Mouse (Mus musculus) heart, adult 2 months (tissue): ENCODE measurements around the gene Tspan11. TPM values are rescaled to one million over a fixed set of nuclear protein-coding genes. Genes with fewer than 3 reads are reported as not detected.

ENCODE experiments used
- DNase-seq, 2 experiments: peaks; one replicate each; pipeline ENCODE4 v3.0.0; 2021
- H3K27ac ChIP-seq: fragments of 200-600 bp; 2 replicates; pipeline ENCODE4 v1.8.1; 2022
- H3K27me3 ChIP-seq: fragments of 200-500 bp; 2 replicates; pipeline ENCODE4 v1.6.1; 2012; ENCODE audit warnings: mild to moderate bottlenecking, low read length, inconsistent platforms, mixed read lengths; ENCODE audit not compliant: control insufficient read depth, insufficient read depth
- H3K36me3 ChIP-seq: fragments of 200-500 bp; 2 replicates; pipeline ENCODE4 v1.6.1; 2012; ENCODE audit warnings: low read length, inconsistent platforms; ENCODE audit not compliant: control insufficient read depth, insufficient read depth
- H3K4me1 ChIP-seq: fragments of 200-500 bp; 2 replicates; pipeline ENCODE4 v1.6.1; 2011; ENCODE audit warnings: low read length; ENCODE audit not compliant: control insufficient read depth, insufficient read depth
- H3K4me3 ChIP-seq: fragments of 200-600 bp; 2 replicates; pipeline ENCODE4 v1.8.1; 2022
- H3K79me2 ChIP-seq: fragments of 200-500 bp; replicated peaks from 2 replicates; pipeline ENCODE4 v1.6.1; 2012; ENCODE audit warnings: mild to moderate bottlenecking, inconsistent platforms, low read length, moderate library complexity, mixed read lengths; ENCODE audit not compliant: control insufficient read depth, insufficient read depth
- H3K9ac ChIP-seq: fragments of 200-500 bp; 2 replicates; pipeline ENCODE4 v1.6.1; 2012; ENCODE audit warnings: low read depth, mild to moderate bottlenecking, control low read depth, inconsistent platforms, low read length, mixed read lengths
- CTCF ChIP-seq: fragments of 200-600 bp; IDR thresholded peaks from 2 replicates; pipeline ENCODE4 v1.8.1; 2022; ENCODE audit warnings: antibody characterized with exemption, mild to moderate bottlenecking, moderate library complexity
- EP300 ChIP-seq: fragments of 200-500 bp; IDR thresholded peaks from 2 replicates; pipeline ENCODE4 v1.6.1; 2011; ENCODE audit warnings: low read depth, low read length, control low read depth; ENCODE audit not compliant: insufficient read depth
- POLR2A ChIP-seq: fragments of 200-500 bp; IDR thresholded peaks from 2 replicates; pipeline ENCODE4 v1.6.1; 2011; ENCODE audit warnings: mild to moderate bottlenecking, low read depth, low read length, control low read depth; ENCODE audit not compliant: insufficient read depth
- WGBS: fragments of 180-500 bp; shearing (Covaris S2); methylation state at CpG from one replicate; pipeline ENCODE4 v1.1.7; 2018; 5-methylcytosine and 5-hydroxymethylcytosine counted together
- intact Hi-C: fragments of 180-260 bp; cut with DNase I; formaldehyde crosslinking; loops from one replicate; pipeline ENCODE4 v1.15.1; 2025
- polyA plus RNA-seq: library from polyadenylated mRNA; depleted of rRNA; stranded (reverse); fragments of >200 nt; gene quantifications from 2 replicates; pipeline ENCODE4 v1.2.3, GENCODE M21; 2012
- total RNA-seq, 2 experiments: library from RNA; stranded (reverse); gene quantifications; 2 replicates each; pipeline ENCODE4 v1.2.3; 2021

Gene Tspan11
- total and polyA plus RNA-seq, 3 experiments = 0.57 to 1.7 (median 1.5) TPM

- intact Hi-C loops = no loop called here
- Histone ChIP-seq H3K27ac (no peak overlapping the region), H3K36me3 (no peaks in the 10 kb centered on the region), H3K4me1 (no peaks in the 10 kb centered on the region), H3K79me2 (no peaks in the 10 kb centered on the region), H3K9ac (no peak overlapping the region), H3K4me3 (no peak overlapping the region), H3K27me3 (no peaks in the 10 kb centered on the region; the same call in 1 of the 2 replicates)
- TF ChIP-seq POLR2A (no peak), CTCF (no peak), EP300 (no peak)
- no peak for DNase-seq
- WGBS = 55% methylated on average over 9 of the region's 9 CpGs
Observed at GRCm38 (mm10) chr6:127861951-127862350, 25.4 kb upstream of the Tspan11 start.

GRCm38 (mm10) chr6:127865391-127865790 lies 22.0 kb upstream of the Tspan11 start:
- no peaks in the 10 kb centered on the region for H3K36me3 ChIP-seq
- 57% methylated on average over 4 of the region's 4 CpGs for WGBS

GRCm38 (mm10) chr6:127868546-127868945 lies 18.8 kb upstream of the Tspan11 start:
- no peaks in the 10 kb centered on the region for H3K79me2 ChIP-seq
- TF ChIP-seq CTCF = no peak
- TF ChIP-seq EP300 = no peak
- TF ChIP-seq POLR2A = no peak
- no peak overlapping the region for H3K4me3 ChIP-seq
- no peak for DNase-seq
- no peak overlapping the region for H3K9ac ChIP-seq
- intact Hi-C loops = no loop called here
- H3K4me1 ChIP-seq = no peaks in the 10 kb centered on the region
- no peaks in the 10 kb centered on the region; the same call in 1 of the 2 replicates for H3K27me3 ChIP-seq
- H3K36me3 ChIP-seq = no peaks in the 10 kb centered on the region
- 71% methylated on average over 8 of the region's 8 CpGs for WGBS
- H3K27ac ChIP-seq = no peak overlapping the region

More at GRCm38 (mm10) chr6:127865391-127865790, 22.0 kb upstream of the Tspan11 start:
- Histone ChIP-seq H3K9ac (no peak overlapping the region), H3K4me3 (no peak overlapping the region), H3K4me1 (no peaks in the 10 kb centered on the region), H3K79me2 (no peaks in the 10 kb centered on the region), H3K27me3 (no peaks in the 10 kb centered on the region; the same call in 1 of the 2 replicates), H3K27ac (no peak overlapping the region)
- TF ChIP-seq CTCF = no peak
- TF ChIP-seq POLR2A = no peak
- TF ChIP-seq EP300 = no peak
- DNase-seq = no peak
- intact Hi-C loops = no loop called here

GRCm38 (mm10) chr6:127869121-127869520 lies 18.3 kb upstream of the Tspan11 start:
- no peak for DNase-seq
- Histone ChIP-seq H3K36me3 (no peaks in the 10 kb centered on the region), H3K27me3 (no peaks in the 10 kb centered on the region; the same call in 1 of the 2 replicates), H3K27ac (no peak overlapping the region), H3K4me3 (no peak overlapping the region), H3K9ac (no peak overlapping the region), H3K4me1 (no peaks in the 10 kb centered on the region), H3K79me2 (no peaks in the 10 kb centered on the region)
- intact Hi-C loops = no loop called here
- 81% methylated on average over 7 of the region's 7 CpGs for WGBS
- TF ChIP-seq CTCF (no peak), POLR2A (no peak), EP300 (no peak)

- Histone ChIP-seq H3K79me2 (no peaks in the 10 kb centered on the region), H3K27ac (no peak overlapping the region), H3K36me3 (no peaks in the 10 kb centered on the region), H3K27me3 (no peaks in the 10 kb centered on the region; the same call in 1 of the 2 replicates), H3K4me3 (no peak overlapping the region), H3K4me1 (no peaks in the 10 kb centered on the region), H3K9ac (no peak overlapping the region)
- 68% methylated on average over 12 of the region's 12 CpGs for WGBS
- DNase-seq = peak in 1 of 2 experiments; percentile 32
- intact Hi-C loops = no loop called here
- no peak for TF ChIP-seq POLR2A
- peak; percentile 28; the same call in 1 of the 2 replicates for TF ChIP-seq CTCF
Observed at GRCm38 (mm10) chr6:127870345-127871324, 16.8 kb upstream of the Tspan11 start.

DNA sequence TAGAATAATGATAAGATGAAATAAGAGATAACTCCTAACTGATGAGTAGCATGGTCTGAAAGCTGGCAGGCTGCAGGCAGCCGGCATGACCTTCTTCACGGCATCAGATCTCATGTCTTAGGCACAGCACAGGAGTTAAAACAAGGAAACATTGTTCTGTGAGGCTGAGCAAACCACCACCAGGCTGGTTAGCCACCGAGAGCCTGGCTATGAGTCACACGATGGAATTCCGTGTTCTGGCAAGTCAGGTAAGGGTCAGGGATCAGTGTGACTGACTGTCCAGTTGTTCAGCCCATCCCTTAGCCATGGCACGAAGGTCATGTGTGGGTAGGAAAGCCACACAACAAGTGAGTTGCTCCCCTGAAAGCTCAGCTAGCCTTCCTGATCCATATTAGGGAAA lies 16.0 kb upstream of the Tspan11 start:
- 84% methylated on average over 6 of the region's 6 CpGs for WGBS
- no peak overlapping the region for H3K4me3 ChIP-seq
- intact Hi-C loops = no loop called here
- H3K9ac ChIP-seq = no peak overlapping the region
- H3K27me3 ChIP-seq = no peaks in the 10 kb centered on the region; the same call in 1 of the 2 replicates
- no peaks in the 10 kb centered on the region for H3K36me3 ChIP-seq
- TF ChIP-seq CTCF (no peak), POLR2A (no peak), EP300 (no peak)
- H3K27ac ChIP-seq = no peak overlapping the region
- H3K79me2 ChIP-seq = no peaks in the 10 kb centered on the region
- no peak for DNase-seq
- H3K4me1 ChIP-seq = no peaks in the 10 kb centered on the region
